Mouse (Mus musculus): ENCODE measurements around the gene Phgdh. TPM values are rescaled to one million over a fixed set of nuclear protein-coding genes. Genes with fewer than 3 reads are reported as not detected.

The Phgdh gene
- polyA plus RNA-seq, 1 experiment: 119 TPM

DNA sequence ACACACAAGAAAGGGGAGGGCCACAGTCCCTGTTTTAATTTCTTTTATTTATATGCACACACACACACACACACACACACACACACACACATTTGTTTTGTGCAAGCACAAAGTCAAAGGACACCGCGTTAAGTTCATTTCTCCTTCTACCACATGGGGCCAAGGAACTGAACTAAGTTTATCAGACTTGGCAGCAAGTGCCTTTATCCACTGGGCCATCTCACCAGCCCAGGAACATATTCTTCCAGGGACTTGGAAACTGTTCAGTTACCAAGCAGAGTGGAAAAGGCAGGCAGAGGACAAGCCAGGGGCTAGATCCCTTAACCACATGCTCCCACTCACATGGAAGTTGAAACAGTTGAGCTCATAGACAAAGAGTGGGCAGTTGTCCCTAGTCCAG lies 29.0 kb upstream of the Phgdh start:
- no peak for DNase-seq (ENCODE audit: low read depth)
- TF ChIP-seq POLR2A (IDR thresholded peaks at IDR 0.05; ENCODE audit: borderline replicate concordance, extremely low read depth, insufficient read depth, insufficient read length, poor library complexity, severe bottlenecking) (no peak), CTCF (IDR thresholded peaks at IDR 0.05; ENCODE audit: borderline replicate concordance, extremely low read depth, insufficient read depth, insufficient read length) (no peak)

DNA sequence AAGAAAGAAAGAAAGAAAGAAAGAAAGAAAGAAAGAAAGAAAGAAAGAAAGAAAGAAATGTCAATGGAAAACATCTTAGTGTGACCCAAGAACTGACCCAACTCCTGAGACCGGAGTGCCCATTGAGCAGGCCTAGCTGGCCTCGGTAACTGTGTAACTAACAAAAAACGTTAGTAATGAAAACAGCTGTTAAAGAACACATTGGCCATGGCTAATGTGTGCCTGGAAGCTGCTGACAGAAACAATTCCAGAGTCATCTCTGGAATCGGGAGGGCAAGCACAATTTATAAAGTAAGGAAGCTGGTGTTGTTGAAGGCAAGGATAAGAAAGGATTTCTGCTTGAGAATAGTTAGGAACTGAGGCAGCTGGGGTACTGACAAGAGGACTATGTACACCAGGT lies 28.5 kb upstream of the Phgdh start:
- TF ChIP-seq CTCF (IDR thresholded peaks at IDR 0.05; ENCODE audit: borderline replicate concordance, extremely low read depth, insufficient read depth, insufficient read length): no peak
- TF ChIP-seq POLR2A (IDR thresholded peaks at IDR 0.05; ENCODE audit: borderline replicate concordance, extremely low read depth, insufficient read depth, insufficient read length, poor library complexity, severe bottlenecking): no peak
- no peak for DNase-seq (ENCODE audit: low read depth)

DNA sequence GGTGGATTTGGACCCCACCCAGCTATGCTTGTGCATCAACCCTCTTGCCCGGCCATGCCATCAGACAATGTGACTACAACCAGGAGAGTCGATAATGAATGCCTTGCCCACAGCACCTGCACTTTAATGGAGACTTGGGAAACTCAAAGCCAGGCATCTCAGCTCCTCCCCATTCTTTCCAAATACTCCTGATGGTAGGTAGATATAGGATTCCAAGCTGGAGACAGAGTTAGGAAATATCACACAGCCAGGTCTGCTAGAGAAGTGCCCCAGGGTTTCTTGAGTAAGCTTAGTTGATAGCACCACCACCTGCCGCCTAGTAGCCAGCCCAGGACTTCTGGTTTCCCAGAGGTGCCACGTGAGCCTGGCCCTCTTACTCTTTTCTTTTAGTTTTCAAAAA lies 27.0 kb upstream of the Phgdh start:
- TF ChIP-seq CTCF (IDR thresholded peaks at IDR 0.05; ENCODE audit: borderline replicate concordance, extremely low read depth, insufficient read depth, insufficient read length) (no peak), POLR2A (IDR thresholded peaks at IDR 0.05; ENCODE audit: borderline replicate concordance, extremely low read depth, insufficient read depth, insufficient read length, poor library complexity, severe bottlenecking) (no peak)
- DNase-seq (ENCODE audit: low read depth): no peak

DNA sequence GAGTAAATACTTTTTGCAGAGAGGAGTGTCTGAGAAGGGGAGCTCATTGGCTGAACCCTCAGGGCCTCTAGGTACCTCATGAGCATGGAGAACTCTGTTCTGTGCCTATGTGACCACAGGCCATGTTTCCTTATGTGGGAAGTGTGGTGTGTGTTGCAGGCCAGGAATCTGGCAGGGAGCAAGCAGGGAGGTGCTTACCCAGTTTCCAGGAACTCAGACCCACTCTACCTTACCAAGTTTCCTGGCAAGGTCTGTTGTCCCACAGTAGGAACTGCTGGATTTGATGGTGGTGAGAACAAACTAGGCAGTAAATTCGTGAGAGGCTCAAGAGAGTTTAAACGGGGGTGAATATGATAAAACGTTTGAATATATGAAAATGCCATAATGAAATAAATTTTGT lies 26.3 kb upstream of the Phgdh start:
- DNase-seq (ENCODE audit: low read depth): no peak
- TF ChIP-seq CTCF (IDR thresholded peaks at IDR 0.05; ENCODE audit: borderline replicate concordance, extremely low read depth, insufficient read depth, insufficient read length) (no peak), POLR2A (IDR thresholded peaks at IDR 0.05; ENCODE audit: borderline replicate concordance, extremely low read depth, insufficient read depth, insufficient read length, poor library complexity, severe bottlenecking) (no peak)

DNA sequence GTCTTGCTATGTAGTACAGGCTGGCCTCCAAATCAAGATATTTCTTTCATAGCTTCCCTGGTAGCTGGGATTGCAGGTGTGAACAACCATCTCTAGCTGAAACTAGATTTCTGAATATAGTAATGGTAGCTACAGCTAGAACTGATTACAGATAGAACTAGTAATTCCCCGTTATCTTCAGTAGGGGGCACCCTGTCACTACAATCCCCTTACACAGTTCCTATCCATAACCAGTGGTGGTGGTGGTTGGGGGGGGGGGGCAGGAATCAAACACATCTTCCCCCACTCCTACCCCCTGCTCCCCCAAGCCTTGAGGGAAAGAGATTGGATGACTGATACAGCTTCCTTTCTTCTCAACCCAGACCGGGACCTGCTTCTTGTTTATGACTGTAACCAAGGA lies 23.0 kb upstream of the Phgdh start:
- DNase-seq (ENCODE audit: low read depth): peak; percentile 32
- TF ChIP-seq POLR2A (IDR thresholded peaks at IDR 0.05; ENCODE audit: borderline replicate concordance, extremely low read depth, insufficient read depth, insufficient read length, poor library complexity, severe bottlenecking) (no peak), CTCF (IDR thresholded peaks at IDR 0.05; ENCODE audit: borderline replicate concordance, extremely low read depth, insufficient read depth, insufficient read length) (peak; percentile 39; the same call in 1 of the 2 replicates)

DNA sequence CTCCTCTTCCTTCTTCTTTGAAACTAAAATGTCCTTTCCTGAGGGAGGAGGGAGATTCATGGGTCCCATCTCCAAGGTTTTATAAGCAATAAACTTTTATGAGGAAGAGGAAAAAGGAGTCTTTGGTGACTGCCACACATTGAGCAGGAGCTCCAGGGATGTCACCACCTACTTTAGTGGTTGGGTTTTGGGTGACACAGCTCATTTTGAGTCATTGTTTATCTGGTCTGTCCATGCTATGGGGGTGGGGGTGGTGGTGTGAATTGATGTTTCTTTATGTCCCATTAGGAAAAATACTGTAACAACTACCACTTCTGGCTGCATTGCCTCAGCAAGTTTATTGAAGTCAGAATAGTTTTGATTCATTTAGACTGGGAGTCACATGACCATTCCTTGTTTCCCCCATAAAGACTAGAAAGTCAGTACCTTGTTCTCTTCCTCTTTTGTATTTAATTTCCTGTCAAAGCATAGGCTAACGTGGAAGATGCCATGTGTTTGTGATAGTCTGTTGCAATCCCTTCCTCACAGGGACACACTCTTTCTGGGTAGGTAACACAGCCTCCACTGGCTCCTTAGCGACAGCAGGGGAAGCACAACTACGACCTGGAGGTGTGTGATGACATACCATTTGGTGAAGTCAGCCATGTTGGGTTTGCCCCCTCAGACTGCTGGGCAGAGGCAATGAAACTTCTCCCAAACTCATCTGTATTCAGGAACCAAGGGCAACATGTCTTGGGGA lies 17.0 kb upstream of the Phgdh start:
- no peak for TF ChIP-seq CTCF (IDR thresholded peaks at IDR 0.05; ENCODE audit: borderline replicate concordance, extremely low read depth, insufficient read depth, insufficient read length)
- TF ChIP-seq POLR2A (IDR thresholded peaks at IDR 0.05; ENCODE audit: borderline replicate concordance, extremely low read depth, insufficient read depth, insufficient read length, poor library complexity, severe bottlenecking): no peak
- DNase-seq (ENCODE audit: low read depth): no peak

DNA sequence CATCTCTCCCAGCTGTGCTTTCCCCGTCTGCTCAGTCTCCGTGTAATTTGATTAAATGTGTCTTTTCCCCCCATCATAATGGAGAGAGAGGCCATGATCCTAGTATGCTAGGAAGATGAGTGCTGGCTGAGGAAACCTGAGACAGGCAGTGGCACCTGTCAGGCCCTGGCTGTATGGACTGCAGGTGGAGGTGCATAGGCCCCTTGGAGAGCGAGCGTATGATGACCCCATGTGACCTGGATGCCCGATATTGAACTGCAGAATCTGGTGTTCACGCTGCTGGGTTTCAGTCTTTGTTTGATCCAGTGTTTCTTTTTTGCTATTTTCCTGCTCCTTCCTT lies 16.2 kb upstream of the Phgdh start:
- no peak for TF ChIP-seq CTCF (IDR thresholded peaks at IDR 0.05; ENCODE audit: borderline replicate concordance, extremely low read depth, insufficient read depth, insufficient read length)
- no peak for TF ChIP-seq POLR2A (IDR thresholded peaks at IDR 0.05; ENCODE audit: borderline replicate concordance, extremely low read depth, insufficient read depth, insufficient read length, poor library complexity, severe bottlenecking)
- DNase-seq (ENCODE audit: low read depth): no peak

DNA sequence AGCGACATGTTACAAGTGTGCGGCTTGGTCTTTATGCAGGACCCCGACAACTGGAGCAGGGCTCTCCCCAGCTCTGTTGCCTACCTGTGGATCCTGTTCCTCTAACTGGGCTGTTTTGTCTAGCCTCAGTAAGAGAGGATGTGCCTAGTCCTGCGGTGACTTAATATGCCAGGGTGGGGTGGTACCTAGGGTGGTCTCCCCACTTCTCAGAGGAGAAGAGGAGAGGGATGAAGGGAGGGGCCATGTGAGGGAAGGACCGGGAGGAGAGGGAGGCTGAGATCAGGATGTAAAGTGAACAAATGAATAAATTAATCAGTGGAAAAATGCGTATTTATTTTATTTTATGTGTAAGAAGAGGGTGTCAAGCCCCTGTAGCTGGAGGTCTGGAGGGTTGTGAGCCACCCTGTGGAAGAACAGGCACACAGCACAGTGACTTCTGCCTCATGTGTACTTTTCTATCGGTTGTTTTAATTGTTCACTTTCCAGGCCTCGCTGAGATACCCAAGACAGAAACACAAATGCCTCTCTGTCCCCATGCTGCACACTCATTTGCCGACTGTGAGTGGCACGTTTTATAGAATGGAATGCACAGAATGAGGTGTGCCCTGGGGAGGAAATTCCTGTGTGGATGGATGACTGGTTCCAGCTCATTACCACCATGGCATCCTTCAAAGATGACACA lies 15.7 kb upstream of the Phgdh start:
- peak; percentile 42 for DNase-seq (ENCODE audit: low read depth)
- TF ChIP-seq POLR2A (IDR thresholded peaks at IDR 0.05; ENCODE audit: borderline replicate concordance, extremely low read depth, insufficient read depth, insufficient read length, poor library complexity, severe bottlenecking): no peak
- TF ChIP-seq CTCF (IDR thresholded peaks at IDR 0.05; ENCODE audit: borderline replicate concordance, extremely low read depth, insufficient read depth, insufficient read length): peak; percentile 33; the same call in 1 of the 2 replicates

DNA sequence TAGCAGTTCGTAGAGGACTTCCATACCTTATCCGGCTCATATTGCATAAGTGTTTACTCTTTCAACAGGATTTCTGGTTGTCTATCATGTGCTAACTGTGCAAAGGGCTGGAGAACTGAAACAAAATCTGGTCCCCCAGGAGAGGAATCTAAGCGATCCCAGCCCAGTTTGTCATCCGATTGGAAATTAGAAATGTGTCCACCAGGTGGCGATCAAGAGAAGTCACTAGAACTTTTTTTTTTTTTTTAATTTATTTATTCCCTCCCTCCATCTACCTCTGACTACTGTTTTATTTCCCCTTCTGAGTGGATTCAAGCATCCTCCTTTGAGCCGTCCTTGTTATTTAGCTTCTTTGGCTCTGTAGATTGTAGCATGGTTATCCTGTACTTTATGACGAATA lies 14.1 kb upstream of the Phgdh start:
- no peak for TF ChIP-seq POLR2A (IDR thresholded peaks at IDR 0.05; ENCODE audit: borderline replicate concordance, extremely low read depth, insufficient read depth, insufficient read length, poor library complexity, severe bottlenecking)
- TF ChIP-seq CTCF (IDR thresholded peaks at IDR 0.05; ENCODE audit: borderline replicate concordance, extremely low read depth, insufficient read depth, insufficient read length): peak; percentile 57; the same call in 1 of the 2 replicates
- DNase-seq (ENCODE audit: low read depth): peak; percentile 76

DNA sequence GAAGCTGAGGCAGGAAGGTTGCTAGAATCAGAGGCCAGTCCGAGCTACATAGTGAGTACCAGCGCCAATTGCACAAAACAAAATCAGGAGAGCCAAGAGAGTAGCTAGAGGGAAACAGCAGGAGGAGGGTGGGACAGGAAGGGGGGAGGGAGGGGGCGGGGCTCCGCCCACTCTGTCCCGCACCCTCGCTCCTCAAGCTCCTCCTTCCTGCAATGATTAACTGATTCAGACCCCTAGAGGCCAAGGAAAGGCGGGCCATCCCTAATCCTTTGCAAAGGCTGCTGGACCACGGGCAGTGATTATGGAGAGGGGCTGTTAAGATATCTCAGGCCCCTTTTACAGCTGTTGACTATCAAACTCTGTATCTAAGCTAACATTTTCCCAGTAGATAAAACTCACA lies 8.9 kb upstream of the Phgdh start:
- peak; percentile 46 for DNase-seq (ENCODE audit: low read depth)

DNA sequence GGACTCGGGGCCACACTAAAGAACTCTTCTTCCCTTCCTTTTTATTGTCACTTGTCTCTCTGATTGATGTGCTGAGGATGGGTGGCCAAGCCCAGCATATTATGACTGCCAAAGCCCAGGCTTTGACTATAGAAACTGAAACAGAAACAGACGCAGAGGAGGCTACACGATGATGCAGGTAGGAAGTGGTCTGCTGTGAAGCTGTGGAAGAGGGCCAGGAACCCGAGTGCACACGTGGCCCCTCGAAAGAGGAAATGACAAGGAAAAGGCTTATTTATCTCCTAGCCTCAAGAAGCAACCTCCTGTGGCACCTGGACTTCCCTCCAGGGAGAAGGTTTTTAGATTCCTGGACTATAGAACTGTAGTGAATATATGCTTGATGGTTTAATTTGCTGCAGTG lies 8.3 kb upstream of the Phgdh start:
- TF ChIP-seq POLR2A (IDR thresholded peaks at IDR 0.05; ENCODE audit: borderline replicate concordance, extremely low read depth, insufficient read depth, insufficient read length, poor library complexity, severe bottlenecking): no peak
- no peak for TF ChIP-seq CTCF (IDR thresholded peaks at IDR 0.05; ENCODE audit: borderline replicate concordance, extremely low read depth, insufficient read depth, insufficient read length)
- no peak for DNase-seq (ENCODE audit: low read depth)

More for the DNA sequence above, 8.9 kb upstream of the Phgdh start:
- TF ChIP-seq POLR2A (IDR thresholded peaks at IDR 0.05; ENCODE audit: borderline replicate concordance, extremely low read depth, insufficient read depth, insufficient read length, poor library complexity, severe bottlenecking) (no peak), CTCF (IDR thresholded peaks at IDR 0.05; ENCODE audit: borderline replicate concordance, extremely low read depth, insufficient read depth, insufficient read length) (peak; percentile 7; the same call in 1 of the 2 replicates)

DNA sequence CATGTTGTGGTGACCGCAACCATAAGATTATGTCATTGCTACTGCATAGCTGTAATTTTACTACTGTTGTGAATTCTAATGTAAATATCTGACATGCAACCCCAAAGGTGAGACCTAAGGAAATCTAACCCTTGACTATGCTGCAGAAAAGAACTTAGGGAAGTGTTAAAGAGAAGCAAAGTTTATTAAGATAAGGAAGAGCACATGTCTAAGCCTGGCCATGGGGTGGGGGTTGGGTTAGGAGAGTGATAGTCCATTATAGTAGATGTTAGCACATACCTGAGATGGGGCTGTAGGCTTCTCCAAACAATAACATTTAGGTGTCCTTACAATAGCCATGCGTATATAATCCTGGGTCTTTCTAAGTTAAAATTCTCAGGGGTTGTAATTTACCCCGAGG lies 3.4 kb upstream of the Phgdh start:
- no peak for DNase-seq (ENCODE audit: low read depth)
- no peak for TF ChIP-seq CTCF (IDR thresholded peaks at IDR 0.05; ENCODE audit: borderline replicate concordance, extremely low read depth, insufficient read depth, insufficient read length)
